Mouse (Mus musculus) left cerebral cortex, postnatal 10 days (tissue): ENCODE results near the gene AI837181. TPM values are rescaled to one million over a fixed set of nuclear protein-coding genes. Genes with fewer than 3 reads are reported as not detected.

Experiments used
- DNase-seq, 2 experiments: peaks; one replicate each; pipeline ENCODE4 v3.0.0; 2021 to 2022; ENCODE audit warnings: low spot score in 2 of 2, mixed read lengths in 1 of 2; ENCODE audit errors: extremely low spot score in 1 of 2
- intact Hi-C: fragments of 180-260 bp; cut with DNase I; formaldehyde crosslinking; loops from one replicate; pipeline ENCODE4 v1.15.1; 2025
- total RNA-seq, 2 experiments: library from RNA; stranded (reverse); gene quantifications; 2 replicates each; pipeline ENCODE4 v1.2.3; 2021

The AI837181 gene
- total RNA-seq, 2 experiments from 2014 or later = 60.0 to 65.6 TPM

DNA sequence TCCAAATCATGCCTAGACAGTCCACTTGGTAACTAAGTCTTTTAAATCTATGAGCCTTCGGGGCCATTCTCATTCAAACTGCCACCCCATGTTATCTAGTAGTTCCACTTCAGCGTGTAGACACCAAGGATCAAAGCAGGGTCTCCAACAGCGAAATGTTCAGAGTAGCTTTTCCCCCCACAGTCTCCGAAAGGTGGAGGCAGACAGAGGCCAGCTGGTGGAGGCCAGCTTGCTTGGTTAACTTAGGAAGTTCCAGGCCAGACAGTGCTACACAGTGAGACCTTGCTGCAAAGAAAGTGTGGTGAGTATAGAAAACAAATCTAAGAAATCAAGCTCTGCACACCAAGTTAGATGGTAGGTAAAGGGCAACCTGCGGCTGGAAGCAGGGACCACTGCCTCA is 14.3 kb upstream of the AI837181 start:
- intact Hi-C loops = no loop called here
- DNase-seq = no peak

GRCm38 (mm10) chr19:5411961-5412360 is 13.0 kb upstream of the AI837181 start:
- intact Hi-C loops = no loop called here
- no peak for DNase-seq

- intact Hi-C loops = no loop called here
Observed at GRCm38 (mm10) chr19:5413840-5414239, 11.1 kb upstream of the AI837181 start.

DNA sequence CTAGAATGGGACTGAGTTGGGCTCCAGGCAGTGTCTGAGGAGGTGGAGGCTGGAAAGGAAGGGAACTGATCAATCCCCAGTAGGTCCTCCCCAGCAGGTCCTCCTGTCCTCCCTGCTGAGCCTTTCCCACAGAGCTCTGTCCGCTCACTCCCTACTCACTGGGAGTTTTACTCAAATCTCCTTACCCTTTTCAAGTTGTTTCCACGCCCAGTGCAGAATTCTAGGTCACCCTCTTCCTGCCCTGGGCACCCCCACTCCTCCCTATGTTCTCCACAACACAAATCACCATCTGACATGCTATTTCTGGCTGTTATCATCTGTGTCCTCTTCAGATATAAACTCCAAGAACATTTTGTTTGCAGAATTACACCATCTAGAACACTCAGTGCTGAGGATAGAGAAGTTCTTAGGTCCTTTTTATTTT is 10.4 kb upstream of the AI837181 start:
- intact Hi-C loops = no loop called here
- DNase-seq = no peak

More at GRCm38 (mm10) chr19:5413840-5414239, 11.1 kb upstream of the AI837181 start:
- no peak for DNase-seq

DNA sequence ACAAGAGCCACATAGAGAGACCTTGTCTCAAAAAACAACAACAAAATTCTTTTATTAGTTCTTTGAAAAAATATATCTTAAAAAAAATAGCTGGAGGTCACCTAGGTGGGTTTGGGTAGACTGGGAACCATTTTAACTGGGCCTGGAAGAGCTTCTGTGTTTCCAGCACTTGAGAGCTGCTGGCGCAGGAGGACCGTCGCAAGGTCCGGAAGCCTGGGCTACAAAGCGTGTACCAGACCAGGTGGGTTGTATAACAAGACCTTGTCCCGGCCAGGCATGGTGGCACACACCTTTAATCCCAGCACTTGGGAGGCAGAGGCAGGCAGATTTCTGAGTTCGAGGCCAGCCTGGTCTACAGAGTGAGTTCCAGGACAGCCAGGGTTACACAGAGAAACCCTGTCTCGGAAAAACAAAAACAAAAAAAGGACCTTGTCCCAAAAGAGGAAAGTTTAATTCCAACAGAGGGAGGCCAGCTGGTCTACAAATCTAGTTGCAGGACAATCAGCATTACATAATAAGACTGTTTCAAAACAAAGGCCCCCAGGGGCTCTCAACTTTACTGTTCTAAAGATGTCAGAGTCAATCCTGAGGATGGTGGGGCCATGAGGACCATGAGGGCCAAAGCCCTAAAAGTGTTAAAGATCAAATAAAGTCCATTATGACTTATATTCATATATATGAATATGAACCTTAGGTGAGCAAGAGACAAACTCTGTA is 6.0 kb upstream of the AI837181 start:
- DNase-seq = no peak
- intact Hi-C loops = no loop called here

- DNase-seq = no peak
- intact Hi-C loops = no loop called here
Observed at GRCm38 (mm10) chr19:5419630-5420029, 5.3 kb upstream of the AI837181 start.

DNA sequence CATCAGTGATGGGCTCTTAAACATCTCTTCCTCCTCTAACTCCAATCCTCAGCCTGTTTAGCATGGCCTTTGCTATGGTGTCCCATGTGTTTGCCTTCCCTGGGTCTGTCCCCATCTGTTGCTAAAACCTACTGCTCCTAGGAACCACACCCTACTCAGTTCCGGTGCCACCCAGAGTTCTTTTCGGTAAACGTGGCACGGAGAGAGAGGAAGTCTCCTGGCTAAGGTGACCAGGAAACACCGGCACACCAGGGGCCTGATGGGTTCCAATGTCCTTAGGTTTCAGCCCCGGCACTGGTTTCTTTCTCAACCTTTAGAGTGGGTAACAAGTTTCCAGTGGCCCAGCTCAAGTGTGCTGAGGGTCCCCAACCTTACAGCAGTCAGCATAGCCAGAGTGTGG is 4.4 kb upstream of the AI837181 start:
- no peak for DNase-seq
- intact Hi-C loops = no loop called here

DNA sequence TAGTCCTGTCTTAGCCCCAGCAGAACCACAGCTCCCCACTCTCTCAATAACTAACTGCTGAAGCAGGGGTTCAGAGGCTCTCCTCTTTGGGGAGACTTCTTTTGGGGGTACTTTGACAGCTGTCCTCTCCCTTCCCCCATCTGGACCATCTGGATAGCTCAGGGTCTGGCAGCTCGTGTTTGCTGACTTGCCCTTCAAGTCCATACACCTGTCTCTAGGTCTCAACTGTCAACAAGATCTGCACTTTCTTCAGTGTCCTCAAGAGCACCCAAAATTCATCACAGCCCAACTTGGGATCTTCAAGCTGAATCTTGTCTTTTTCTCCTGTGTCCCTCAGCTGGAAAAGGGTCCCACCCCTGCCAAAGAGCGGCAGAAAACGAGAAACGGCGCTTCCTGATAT is 3.2 kb upstream of the AI837181 start:
- intact Hi-C loops = no loop called here
- DNase-seq = no peak

- DNase-seq = no peak
Observed at GRCm38 (mm10) chr19:5422267-5422666, 2.7 kb upstream of the AI837181 start.

DNA sequence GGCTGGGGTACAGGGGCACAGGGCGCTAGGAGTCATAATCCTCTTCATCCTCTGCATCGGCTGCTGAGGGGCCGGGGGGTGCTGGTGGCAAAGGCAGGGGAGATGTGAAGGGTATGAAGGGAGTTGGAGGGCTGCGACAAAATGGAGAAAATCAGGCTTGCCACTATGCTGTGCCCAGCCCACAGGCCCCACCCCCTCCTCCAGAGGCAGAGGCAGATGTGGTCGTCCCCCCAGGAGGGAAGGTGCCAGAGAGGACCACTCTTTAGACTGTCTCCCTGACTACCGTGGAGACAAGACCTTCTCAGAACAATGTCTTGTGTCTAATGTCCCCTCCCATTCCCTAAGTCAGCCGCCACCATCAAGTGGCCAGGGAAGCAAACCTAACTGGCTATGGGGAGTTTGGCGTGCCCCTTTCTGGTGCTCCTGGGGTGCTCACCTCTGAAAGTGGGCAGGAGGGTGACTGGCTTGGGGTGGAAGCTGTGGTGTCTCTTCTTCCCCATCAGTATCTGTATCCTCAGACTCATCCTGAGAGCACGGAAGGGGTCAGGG is 2.0 kb upstream of the AI837181 start:
- no peak for DNase-seq
- intact Hi-C loops = no loop called here

More at GRCm38 (mm10) chr19:5422267-5422666, 2.7 kb upstream of the AI837181 start:
- intact Hi-C loops = no loop called here

DNA sequence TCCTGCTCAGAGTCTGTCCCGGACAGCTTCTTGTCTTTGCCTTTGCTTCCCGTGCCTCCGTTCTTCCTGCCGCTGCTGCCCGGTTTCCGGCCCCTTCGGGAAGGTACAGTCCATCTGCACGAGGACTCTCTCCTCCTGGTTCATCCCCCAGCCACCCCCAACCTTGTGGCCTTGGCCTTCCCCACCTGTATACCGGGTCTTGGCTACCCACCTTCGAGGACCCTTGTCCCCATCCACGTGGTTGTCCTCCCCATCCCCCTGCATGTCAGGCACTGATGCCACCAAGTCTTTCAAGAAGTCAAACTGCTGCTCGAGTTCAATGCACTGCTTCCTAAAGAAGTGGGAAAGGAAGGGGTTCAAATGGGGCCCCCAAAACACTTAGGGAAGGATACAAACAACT is 1.4 kb upstream of the AI837181 start:
- intact Hi-C loops = no loop called here
- no peak for DNase-seq

GRCm38 (mm10) chr19:5424092-5424781 is 707 bp upstream of the AI837181 start:
- intact Hi-C loops = no loop called here

GRCm38 (mm10) chr19:5425906-5426565 is 1.1 kb downstream of the AI837181 start:
- DNase-seq = peak in 1 of 2 experiments; percentile 50
- intact Hi-C loops = no loop called here

More at GRCm38 (mm10) chr19:5424092-5424781, 707 bp upstream of the AI837181 start:
- peak in 1 of 2 experiments; percentile 88 for DNase-seq

DNA sequence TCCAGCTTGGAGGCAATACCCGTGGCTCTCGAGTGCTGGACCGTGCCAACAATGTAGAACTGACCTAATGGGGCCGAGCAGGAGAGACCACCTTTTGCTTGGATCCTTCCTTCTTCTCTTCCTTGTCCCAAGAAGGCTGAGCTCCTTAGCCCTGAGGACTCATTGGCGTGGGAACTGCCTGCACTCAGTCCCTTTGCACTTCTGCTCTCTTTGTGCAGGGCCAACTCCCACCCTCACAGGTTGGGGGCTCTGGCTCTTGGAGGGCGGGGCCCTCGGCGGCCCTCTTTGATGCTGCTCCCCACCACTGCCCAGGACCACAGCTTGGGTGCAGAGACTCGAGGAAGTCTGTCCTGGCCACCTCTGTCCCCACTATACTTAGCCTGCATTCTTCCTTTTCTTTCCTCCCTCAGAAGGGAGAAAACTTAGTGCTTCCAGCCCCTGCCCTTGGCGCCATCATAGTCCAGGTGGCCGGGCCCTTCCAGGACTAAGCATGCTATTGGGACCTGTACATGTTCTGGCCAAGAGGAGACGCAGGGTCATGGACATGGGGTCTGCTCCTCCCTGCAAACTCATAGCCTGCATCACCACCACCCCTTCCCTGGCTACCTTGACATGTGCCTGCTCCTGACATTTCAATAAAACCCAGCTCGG is 1.8 kb downstream of the AI837181 start:
- intact Hi-C loops = no loop called here
- no peak for DNase-seq

- no peak for DNase-seq
Observed at GRCm38 (mm10) chr19:5428083-5428482, 3.1 kb downstream of the AI837181 start.

DNA sequence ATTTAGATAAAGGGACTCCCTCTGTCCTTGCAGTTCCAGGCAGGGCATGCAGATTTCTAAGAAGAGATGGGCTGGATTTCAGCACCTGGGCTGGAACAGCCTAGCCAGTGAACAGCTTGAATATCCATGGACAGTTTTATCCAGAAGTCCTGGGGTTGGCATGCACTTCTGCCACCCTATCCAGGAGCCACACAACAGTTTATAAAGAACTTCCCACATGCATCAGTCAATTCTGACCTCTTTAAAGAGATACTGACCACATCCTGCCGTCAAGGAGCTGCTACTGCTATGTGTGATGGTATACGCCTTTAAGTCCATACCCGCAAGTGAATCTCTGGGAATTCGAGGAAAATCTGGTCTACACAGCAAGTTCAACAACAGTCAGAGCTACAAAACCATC is 4.3 kb downstream of the AI837181 start:
- intact Hi-C loops = no loop called here

More at GRCm38 (mm10) chr19:5428083-5428482, 3.1 kb downstream of the AI837181 start:
- intact Hi-C loops = no loop called here

GRCm38 (mm10) chr19:5429806-5430205 is 4.9 kb downstream of the AI837181 start:
- DNase-seq = peak in 1 of 2 experiments; percentile 54
- intact Hi-C loops = no loop called here

More for the DNA sequence above, 4.3 kb downstream of the AI837181 start:
- no peak for DNase-seq

DNA sequence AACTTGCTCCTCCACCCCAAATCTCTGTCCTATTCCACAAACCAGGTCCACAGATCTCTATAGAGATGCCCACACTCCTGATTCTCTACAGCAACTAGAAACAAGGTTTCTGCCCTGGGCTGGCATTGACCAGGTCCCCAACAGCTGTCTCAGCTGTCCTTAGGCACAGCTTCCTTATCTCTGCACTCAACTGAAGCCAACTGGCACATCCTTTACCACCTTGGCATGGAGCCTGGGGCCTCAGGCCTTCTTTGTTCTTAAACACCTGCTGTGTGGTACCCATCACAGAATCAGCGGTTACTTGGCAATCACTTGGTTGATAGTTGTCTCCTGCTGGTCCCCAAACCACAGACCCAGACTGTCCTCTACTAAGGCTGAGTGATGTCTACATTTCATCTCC is 5.5 kb downstream of the AI837181 start:
- no peak for DNase-seq
- intact Hi-C loops = no loop called here

DNA sequence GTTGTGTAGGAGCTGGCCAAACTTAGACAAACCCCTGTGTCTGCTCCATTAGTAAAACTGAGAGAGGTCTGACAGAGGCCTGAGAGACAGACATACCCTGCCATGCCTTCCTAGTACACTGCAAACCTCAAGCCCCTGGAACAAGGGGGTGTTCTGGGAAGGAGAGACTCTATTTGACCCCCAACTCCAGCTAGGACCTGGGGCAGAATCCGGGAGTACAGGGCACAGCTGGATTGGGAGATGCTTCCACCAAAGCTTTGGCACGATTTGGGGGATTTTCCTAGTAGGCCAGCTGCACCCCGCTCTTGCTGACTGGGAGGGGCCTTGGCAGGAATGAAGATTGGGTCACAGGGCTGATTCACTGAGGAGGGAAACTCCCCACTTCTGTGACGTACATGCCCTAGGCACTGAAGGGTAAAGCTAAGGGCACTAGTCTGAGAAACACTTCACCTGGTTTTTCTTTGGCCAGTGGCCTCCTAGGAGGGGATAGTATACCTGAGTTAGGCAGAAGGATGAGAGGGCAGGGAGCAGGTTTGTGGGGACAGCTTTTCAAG is 7.0 kb downstream of the AI837181 start:
- intact Hi-C loops = no loop called here
- DNase-seq = no peak
